Mouse (Mus musculus): ENCODE results near the gene Aunip. TPM values are rescaled to one million over a fixed set of nuclear protein-coding genes. Genes with fewer than 3 reads are reported as not detected.
A peak's percentile ranks its signal among the peaks of the same experiment; 100 is the strongest.

Gene Aunip
- polyA plus RNA-seq, 1 experiment from 2014 or later, result 18.0 TPM

- ATAC-seq, result no peak
- 86% methylated on average over 4 of the region's 4 CpGs for WGBS
- Histone ChIP-seq H3K27me3 (replicated peaks) (no peaks in the 10 kb centered on the region), H3K36me3 (no peaks in the 10 kb centered on the region), H3K9me3 (no peaks in the 10 kb centered on the region), H3K9ac (no peak overlapping the region), H3K4me2 (replicated peaks) (no peak overlapping the region), H3K4me3 (replicated peaks) (no peak overlapping the region), H3K4me1 (replicated peaks) (no peaks in the 10 kb centered on the region), H3K27ac (no peak overlapping the region)
Measured at GRCm38 (mm10) chr4:134505303-134505789, 5.5 kb upstream of the Aunip start.

- WGBS, result 87% methylated on average over 3 of the region's 4 CpGs
- ATAC-seq, result no peak
- H3K9ac ChIP-seq, result no peak overlapping the region
- H3K4me1 ChIP-seq (replicated peaks), result peaks cover under 1% of the 10 kb centered on the region; the same call in 1 of the 2 replicates
- H3K4me2 ChIP-seq (replicated peaks), result no peak overlapping the region
- H3K27ac ChIP-seq, result no peak overlapping the region
- no peaks in the 10 kb centered on the region for H3K9me3 ChIP-seq
- H3K27me3 ChIP-seq (replicated peaks), result no peaks in the 10 kb centered on the region
- no peak overlapping the region for H3K4me3 ChIP-seq (replicated peaks)
- H3K36me3 ChIP-seq, result no peaks in the 10 kb centered on the region
Measured at GRCm38 (mm10) chr4:134505966-134506594, 4.7 kb upstream of the Aunip start.

DNA sequence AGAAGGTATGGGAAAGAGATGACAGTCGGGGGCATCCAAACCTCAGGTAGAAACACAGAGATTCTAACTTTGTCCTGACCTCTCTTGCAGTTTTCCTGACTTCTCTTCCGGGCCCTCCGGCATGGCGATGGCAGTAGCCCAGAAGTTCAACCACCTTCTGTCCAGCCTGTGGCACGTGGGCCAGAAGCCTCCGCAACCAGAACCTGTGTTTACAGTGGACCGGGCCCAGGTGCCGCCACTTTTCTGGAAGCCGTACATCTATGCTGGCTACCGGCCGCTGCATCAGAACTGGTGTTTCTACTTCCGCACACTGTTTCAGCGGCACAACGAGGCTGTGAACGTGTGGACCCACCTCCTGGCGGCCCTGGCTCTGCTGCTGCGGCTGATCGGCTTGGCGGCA, 4.1 kb upstream of the Aunip start:
- H3K4me1 ChIP-seq (replicated peaks), result peaks cover 4% of the 10 kb centered on the region
- no peaks in the 10 kb centered on the region for H3K27me3 ChIP-seq (replicated peaks)
- no peak overlapping the region for H3K9ac ChIP-seq
- no peak overlapping the region for H3K4me3 ChIP-seq (replicated peaks)
- no peaks in the 10 kb centered on the region for H3K9me3 ChIP-seq
- H3K27ac ChIP-seq, result no peak overlapping the region
- ATAC-seq, result no peak
- no peaks in the 10 kb centered on the region for H3K36me3 ChIP-seq
- WGBS, result 84% methylated on average over 19 of the region's 19 CpGs
- no peak overlapping the region for H3K4me2 ChIP-seq (replicated peaks)

DNA sequence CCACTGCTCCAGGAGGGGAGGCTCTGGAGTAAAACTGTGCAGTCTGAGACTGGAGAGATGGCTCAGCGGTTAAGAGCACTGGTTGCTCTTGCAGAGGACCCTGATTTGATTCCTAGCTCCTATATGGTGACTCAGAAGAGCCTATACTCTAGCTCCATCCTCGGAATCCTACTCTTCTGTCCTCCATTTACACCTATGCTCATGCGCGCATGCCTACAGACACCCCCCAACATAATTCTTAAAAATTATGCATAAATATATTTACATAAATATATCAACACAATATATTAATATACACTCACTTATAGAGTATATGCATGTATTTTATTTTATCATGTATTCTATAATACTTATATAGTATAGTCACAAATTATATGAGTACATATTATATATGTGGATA, 403 bp upstream of the Aunip start:
- Histone ChIP-seq H3K4me1 (replicated peaks) (peaks cover 17% of the 10 kb centered on the region), H3K9ac (no peak overlapping the region), H3K27me3 (replicated peaks) (no peaks in the 10 kb centered on the region), H3K27ac (no peak overlapping the region), H3K4me3 (replicated peaks) (no peak overlapping the region), H3K9me3 (no peaks in the 10 kb centered on the region), H3K36me3 (no peaks in the 10 kb centered on the region), H3K4me2 (replicated peaks) (no peak overlapping the region)
- WGBS, result 75% methylated on average over 4 of the region's 4 CpGs
- ATAC-seq, result peak; percentile 6

GRCm38 (mm10) chr4:134511730-134512129, 931 bp downstream of the Aunip start:
- no peak for ATAC-seq
- 60% methylated on average over 6 of the region's 6 CpGs for WGBS
- Histone ChIP-seq H3K9me3 (no peaks in the 10 kb centered on the region), H3K9ac (0 out of 2 replicates have a peak overlapping the region, but pooled peaks have one; percentile 10), H3K4me3 (replicated peaks) (peak overlapping the region; percentile 60), H3K27me3 (replicated peaks) (no peaks in the 10 kb centered on the region), H3K27ac (no peak overlapping the region), H3K4me2 (replicated peaks) (peak overlapping the region; percentile 85), H3K36me3 (no peaks in the 10 kb centered on the region), H3K4me1 (replicated peaks) (peaks cover 19% of the 10 kb centered on the region)

- WGBS, result 15% methylated on average over 15 of the region's 15 CpGs
- no peak overlapping the region; the same call in 1 of the 2 replicates for H3K9ac ChIP-seq
- H3K27ac ChIP-seq, result peak overlapping the region; percentile 36; the same call in 1 of the 2 replicates
- peak overlapping the region; percentile 85 for H3K4me2 ChIP-seq (replicated peaks)
- ATAC-seq, result peak; percentile 39
- no peaks in the 10 kb centered on the region for H3K36me3 ChIP-seq
- H3K4me3 ChIP-seq (replicated peaks), result peak overlapping the region; percentile 25
- no peaks in the 10 kb centered on the region for H3K9me3 ChIP-seq
- no peaks in the 10 kb centered on the region for H3K27me3 ChIP-seq (replicated peaks)
- H3K4me1 ChIP-seq (replicated peaks), result peaks cover 25% of the 10 kb centered on the region
Measured at GRCm38 (mm10) chr4:134512798-134513197, 2.0 kb downstream of the Aunip start.

- Histone ChIP-seq H3K4me3 (replicated peaks) (no peak overlapping the region), H3K27me3 (replicated peaks) (no peaks in the 10 kb centered on the region), H3K9me3 (no peaks in the 10 kb centered on the region), H3K4me2 (replicated peaks) (no peak overlapping the region), H3K27ac (no peak overlapping the region), H3K4me1 (replicated peaks) (peaks cover 25% of the 10 kb centered on the region), H3K36me3 (no peaks in the 10 kb centered on the region), H3K9ac (no peak overlapping the region)
- 72% methylated on average over 11 of the region's 11 CpGs for WGBS
- no peak for ATAC-seq
Measured at GRCm38 (mm10) chr4:134514309-134514930, 3.6 kb downstream of the Aunip start.

- Histone ChIP-seq H3K9ac (no peak overlapping the region), H3K27ac (no peak overlapping the region), H3K9me3 (no peaks in the 10 kb centered on the region), H3K4me1 (replicated peaks) (peaks cover 25% of the 10 kb centered on the region), H3K4me2 (replicated peaks) (no peak overlapping the region), H3K4me3 (replicated peaks) (no peak overlapping the region), H3K36me3 (no peaks in the 10 kb centered on the region), H3K27me3 (replicated peaks) (no peaks in the 10 kb centered on the region)
- WGBS, result 68% methylated on average over 7 of the region's 7 CpGs
- no peak for ATAC-seq
Measured at GRCm38 (mm10) chr4:134515614-134516013, 4.8 kb downstream of the Aunip start.

GRCm38 (mm10) chr4:134516981-134517380, 6.2 kb downstream of the Aunip start:
- 55% methylated on average over 8 of the region's 8 CpGs for WGBS
- H3K36me3 ChIP-seq, result no peaks in the 10 kb centered on the region
- H3K4me1 ChIP-seq (replicated peaks), result peaks cover 18% of the 10 kb centered on the region
- no peak for ATAC-seq
- no peaks in the 10 kb centered on the region for H3K27me3 ChIP-seq (replicated peaks)
- no peak overlapping the region for H3K4me3 ChIP-seq (replicated peaks)
- H3K27ac ChIP-seq, result peak overlapping the region; percentile 49; the same call in 1 of the 2 replicates
- no peak overlapping the region for H3K4me2 ChIP-seq (replicated peaks)
- H3K9ac ChIP-seq, result no peak overlapping the region
- H3K9me3 ChIP-seq, result no peaks in the 10 kb centered on the region

DNA sequence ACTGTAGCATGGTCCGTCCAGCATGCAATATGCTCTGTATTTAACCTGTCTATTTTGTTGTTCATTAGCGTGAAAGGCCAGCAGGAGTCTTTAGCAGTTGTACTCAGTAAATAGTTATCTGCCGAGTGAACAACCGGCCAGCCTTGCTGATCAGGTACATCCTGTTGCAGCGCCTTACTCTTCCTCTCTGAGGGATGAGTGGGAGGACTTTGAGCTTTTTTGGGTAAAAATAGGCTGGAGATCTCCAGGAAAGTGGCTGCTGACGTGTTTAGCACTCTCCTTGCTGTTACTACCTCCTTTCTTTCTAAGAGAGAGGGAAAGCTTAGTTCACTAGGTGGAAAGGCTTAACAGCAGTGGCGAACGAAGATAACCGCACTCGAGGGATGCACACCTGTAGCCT, 6.9 kb downstream of the Aunip start:
- H3K9ac ChIP-seq, result no peak overlapping the region
- 85% methylated on average over 10 of the region's 10 CpGs for WGBS

GRCm38 (mm10) chr4:134518541-134518940, 7.7 kb downstream of the Aunip start:
- Histone ChIP-seq H3K27ac (no peak overlapping the region), H3K9ac (no peak overlapping the region), H3K4me3 (replicated peaks) (no peak overlapping the region), H3K9me3 (no peaks in the 10 kb centered on the region), H3K4me2 (replicated peaks) (no peak overlapping the region), H3K27me3 (replicated peaks) (no peaks in the 10 kb centered on the region), H3K36me3 (no peaks in the 10 kb centered on the region), H3K4me1 (replicated peaks) (peaks cover 13% of the 10 kb centered on the region)
- ATAC-seq, result no peak
- WGBS, result 89% methylated on average over 4 of the region's 4 CpGs

More for the DNA sequence above, 6.9 kb downstream of the Aunip start:
- H3K9me3 ChIP-seq, result no peaks in the 10 kb centered on the region
- H3K36me3 ChIP-seq, result no peaks in the 10 kb centered on the region
- H3K4me3 ChIP-seq (replicated peaks), result no peak overlapping the region
- H3K27ac ChIP-seq, result no peak overlapping the region
- H3K27me3 ChIP-seq (replicated peaks), result no peaks in the 10 kb centered on the region
- no peak overlapping the region for H3K4me2 ChIP-seq (replicated peaks)
- no peak for ATAC-seq
- H3K4me1 ChIP-seq (replicated peaks), result peaks cover 14% of the 10 kb centered on the region

DNA sequence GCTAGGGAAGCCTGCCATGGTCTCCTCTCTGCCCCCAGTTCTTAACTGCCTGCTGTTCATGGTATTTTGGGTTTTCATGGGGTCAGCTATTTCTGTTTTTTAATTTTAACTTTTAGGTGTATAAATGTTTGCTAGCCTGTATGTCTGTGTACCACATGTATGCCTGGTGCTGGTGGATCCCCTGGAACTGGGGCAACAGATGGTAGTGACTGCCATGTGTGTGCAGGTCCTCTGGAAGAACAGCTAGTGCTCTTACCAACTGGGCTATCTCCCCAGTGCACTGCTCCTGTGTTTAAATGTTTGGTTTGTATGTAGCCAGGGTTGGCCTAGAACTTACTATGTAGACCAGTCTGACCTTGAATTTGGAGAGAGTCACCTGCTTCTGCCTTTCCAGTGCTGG, 8.5 kb downstream of the Aunip start:
- no peak for ATAC-seq
- no peak overlapping the region for H3K27ac ChIP-seq
- no peak overlapping the region for H3K4me2 ChIP-seq (replicated peaks)

GRCm38 (mm10) chr4:134523447-134523846, 12.6 kb downstream of the Aunip start:
- no peak overlapping the region for H3K27ac ChIP-seq
- H3K4me1 ChIP-seq (replicated peaks), result no peaks in the 10 kb centered on the region
- H3K27me3 ChIP-seq (replicated peaks), result no peaks in the 10 kb centered on the region
- H3K4me3 ChIP-seq (replicated peaks), result no peak overlapping the region
- H3K36me3 ChIP-seq, result peaks cover 11% of the 10 kb centered on the region; the same call in 1 of the 2 replicates
- no peak for ATAC-seq
- WGBS, result 85% methylated on average over 4 of the region's 4 CpGs
- H3K4me2 ChIP-seq (replicated peaks), result no peak overlapping the region
- H3K9ac ChIP-seq, result no peak overlapping the region
- H3K9me3 ChIP-seq, result no peaks in the 10 kb centered on the region

More for the DNA sequence above, 8.5 kb downstream of the Aunip start:
- H3K9me3 ChIP-seq, result no peaks in the 10 kb centered on the region
- H3K9ac ChIP-seq, result no peak overlapping the region
- H3K36me3 ChIP-seq, result no peaks in the 10 kb centered on the region
- H3K4me1 ChIP-seq (replicated peaks), result peaks cover 11% of the 10 kb centered on the region
- H3K27me3 ChIP-seq (replicated peaks), result no peaks in the 10 kb centered on the region
- H3K4me3 ChIP-seq (replicated peaks), result no peak overlapping the region

Data from intestine, embryonic 15.5 days (tissue).